Comparison of ENCODE assay signal across 36 mouse cellular contexts in genomic region chr11:4229841-4230240, GRCm38 (mm10). TPM values are rescaled to one million over a fixed set of nuclear protein-coding genes. Genes with fewer than 3 reads are reported as not detected.
DNase-seq lines count a peak whose midpoint lies in the region; ATAC-seq and TF ChIP-seq lines count a peak whose summit lies in the region.
"Had no signal": no experiment of that assay in that cellular context is flagged by ENCODE, and none has a peak within 500 bp of the region (broad histone marks: within the 10 kb centered on the region; RNA-seq: fewer than 3 reads in every experiment).

No protein-coding gene starts in this region.

- peaks cover 13% of the 10 kb centered on the region for H3K4me1 ChIP-seq in hindbrain, embryonic 10.5 days (replicated peaks)
- no peaks in the 10 kb centered on the region for H3K4me1 ChIP-seq in hindbrain, embryonic 11.5 days (replicated peaks; ENCODE audit: control insufficient read depth, insufficient read depth, low read length)
- H3K4me1 ChIP-seq in midbrain, embryonic 11.5 days (ENCODE audit: control insufficient read depth, insufficient read depth, low read length), result no peaks in the 10 kb centered on the region
- no peaks in the 10 kb centered on the region for H3K4me1 ChIP-seq in midbrain, postnatal 0 days (ENCODE audit: insufficient read depth, low read length)
- peaks cover 76% of the 10 kb centered on the region for H3K4me1 ChIP-seq in liver, embryonic 15.5 days (replicated peaks)
- 0 out of 2 replicates have a peak, but pooled peaks cover 3% of the 10 kb centered on the region for H3K4me1 ChIP-seq in kidney, embryonic 15.5 days
- H3K4me1 ChIP-seq: hindbrain, embryonic 12.5 days had no signal

- no peaks in the 10 kb centered on the region for H3K27me3 ChIP-seq in hindbrain, embryonic 10.5 days (ENCODE audit: insufficient read depth, poor library complexity, severe bottlenecking)
- no peaks in the 10 kb centered on the region for H3K27me3 ChIP-seq in hindbrain, embryonic 11.5 days (ENCODE audit: control insufficient read depth, insufficient read depth, low read length)
- no peaks in the 10 kb centered on the region for H3K27me3 ChIP-seq in midbrain, embryonic 11.5 days (ENCODE audit: control insufficient read depth, insufficient read depth, low read length)
- no peaks in the 10 kb centered on the region for H3K27me3 ChIP-seq in midbrain, postnatal 0 days (ENCODE audit: insufficient read depth, low read length)
- H3K27me3 ChIP-seq in liver, embryonic 15.5 days, result no peaks in the 10 kb centered on the region
- H3K27me3 ChIP-seq in kidney, embryonic 15.5 days, result no peaks in the 10 kb centered on the region
- H3K27me3 ChIP-seq: forebrain, embryonic 13.5 days; hindbrain, embryonic 12.5 days; midbrain, embryonic 12.5 days had no signal

- H3K9ac ChIP-seq in hindbrain, embryonic 11.5 days (ENCODE audit: low read depth, low read length), result no peak overlapping the region
- no peak overlapping the region for H3K9ac ChIP-seq in midbrain, embryonic 11.5 days (ENCODE audit: low read length)
- no peak overlapping the region for H3K9ac ChIP-seq in midbrain, postnatal 0 days (replicated peaks; ENCODE audit: low read length, poor library complexity, severe bottlenecking)
- no peak overlapping the region for H3K9ac ChIP-seq in liver, embryonic 15.5 days
- no peak overlapping the region for H3K9ac ChIP-seq in kidney, embryonic 15.5 days
- H3K9ac ChIP-seq: forebrain, embryonic 13.5 days; heart, embryonic 13.5 days; hindbrain, embryonic 12.5 days; liver, embryonic 14.5 days; midbrain, embryonic 12.5 days had no signal

- no peak for ATAC-seq in hindbrain, embryonic 11.5 days (ENCODE audit: low FRiP score)
- no peak for ATAC-seq in midbrain, embryonic 11.5 days (ENCODE audit: low FRiP score)
- ATAC-seq in midbrain, postnatal 0 days (ENCODE audit: low FRiP score), result no peak
- ATAC-seq in liver, embryonic 15.5 days (ENCODE audit: insufficient read depth), result peak; percentile 26
- ATAC-seq in neutrophil, adult 5-6 weeks (ENCODE audit: extremely low read depth, insufficient number of reproducible peaks, low FRiP score, poor library complexity, severe bottlenecking), result peak; percentile 4; the same call in 1 of the 2 replicates
- ATAC-seq in kidney, embryonic 15.5 days (replicated peaks; ENCODE audit: low FRiP score), result no peak
- ATAC-seq: forebrain, embryonic 13.5 days; hindbrain, postnatal 0 days; intestine, embryonic 16.5 days had no signal

- H3K9me3 ChIP-seq in hindbrain, embryonic 10.5 days, result no peaks in the 10 kb centered on the region
- H3K9me3 ChIP-seq in hindbrain, embryonic 11.5 days (ENCODE audit: control insufficient read depth, low read length), result no peaks in the 10 kb centered on the region
- H3K9me3 ChIP-seq in midbrain, embryonic 11.5 days (ENCODE audit: control insufficient read depth, low read length), result no peaks in the 10 kb centered on the region
- no peaks in the 10 kb centered on the region for H3K9me3 ChIP-seq in midbrain, postnatal 0 days (ENCODE audit: low read length)
- no peaks in the 10 kb centered on the region for H3K9me3 ChIP-seq in liver, embryonic 15.5 days (replicated peaks)
- H3K9me3 ChIP-seq in kidney, embryonic 15.5 days (replicated peaks), result no peaks in the 10 kb centered on the region
- H3K9me3 ChIP-seq: forebrain, embryonic 13.5 days; G1E; heart, embryonic 13.5 days; hindbrain, embryonic 12.5 days; midbrain, embryonic 12.5 days had no signal

- H3K27ac ChIP-seq in hindbrain, embryonic 10.5 days, result peak overlapping the region; percentile 35; the same call in 1 of the 2 replicates
- H3K27ac ChIP-seq in hindbrain, embryonic 11.5 days (ENCODE audit: low read depth, low read length), result no peak overlapping the region
- no peak overlapping the region for H3K27ac ChIP-seq in midbrain, embryonic 11.5 days (ENCODE audit: low read depth, low read length)
- no peak overlapping the region for H3K27ac ChIP-seq in midbrain, postnatal 0 days (ENCODE audit: low read depth, low read length)
- peak overlapping the region; percentile 51 for H3K27ac ChIP-seq in liver, embryonic 15.5 days (replicated peaks)
- H3K27ac ChIP-seq in kidney, embryonic 15.5 days, result no peak overlapping the region
- H3K27ac ChIP-seq: forebrain, embryonic 13.5 days; gastrocnemius, adult 2 months; heart, adult 2 months; heart, embryonic 13.5 days; hindbrain, embryonic 12.5 days; hindbrain, postnatal 0 days; liver, embryonic 14.5 days; macrophage; midbrain, embryonic 12.5 days had no signal

- no peak for DNase-seq in hindbrain, embryonic 10.5 days (ENCODE audit: low spot score)
- no peak for DNase-seq in hindbrain, embryonic 11.5 days (ENCODE audit: low spot score)
- DNase-seq in midbrain, embryonic 11.5 days (ENCODE audit: low spot score, missing footprints), result peak; percentile 64
- DNase-seq in midbrain, postnatal 0 days (ENCODE audit: low spot score), result no peak
- no peak for DNase-seq in cerebellum, postnatal 36 days
- DNase-seq: B cell, adult 2 months; cerebellum, adult 18-20 months; gastrocnemius, adult 2 months; gastrocnemius, postnatal 36 days; heart, adult 2 months; heart, postnatal 10 days; kidney, adult 9 months; kidney, postnatal 14 days; retina, postnatal 1 day; right cerebral cortex, postnatal 14 days; thymus, postnatal 4 days had no signal

- TF ChIP-seq CTCF in midbrain, postnatal 0 days (IDR thresholded peaks at IDR 0.05), result no peak

- H3K4me3 ChIP-seq in hindbrain, embryonic 10.5 days, result no peak overlapping the region
- H3K4me3 ChIP-seq in hindbrain, embryonic 11.5 days (ENCODE audit: low read depth, low read length), result no peak overlapping the region
- no peak overlapping the region for H3K4me3 ChIP-seq in midbrain, embryonic 11.5 days (ENCODE audit: low read depth, low read length)
- no peak overlapping the region for H3K4me3 ChIP-seq in midbrain, postnatal 0 days (ENCODE audit: low read depth, low read length)
- H3K4me3 ChIP-seq in liver, embryonic 15.5 days (replicated peaks), result no peak overlapping the region
- no peak overlapping the region for H3K4me3 ChIP-seq in kidney, embryonic 15.5 days (replicated peaks)
- H3K4me3 ChIP-seq: forebrain, embryonic 13.5 days; gastrocnemius, adult 2 months; heart, adult 2 months; heart, embryonic 13.5 days; hindbrain, embryonic 12.5 days; midbrain, embryonic 12.5 days had no signal

- no peak overlapping the region for H3K4me2 ChIP-seq in hindbrain, embryonic 11.5 days (replicated peaks; ENCODE audit: low read depth, low read length)
- H3K4me2 ChIP-seq in midbrain, embryonic 11.5 days, result no peak overlapping the region
- no peak overlapping the region for H3K4me2 ChIP-seq in midbrain, postnatal 0 days (ENCODE audit: low read depth, low read length, poor library complexity, severe bottlenecking)
- no peak overlapping the region for H3K4me2 ChIP-seq in liver, embryonic 15.5 days
- H3K4me2 ChIP-seq in kidney, embryonic 15.5 days, result no peak overlapping the region
- H3K4me2 ChIP-seq: forebrain, embryonic 13.5 days; heart, embryonic 13.5 days; hindbrain, embryonic 12.5 days; midbrain, embryonic 12.5 days had no signal

- no peaks in the 10 kb centered on the region for H3K36me3 ChIP-seq in hindbrain, embryonic 10.5 days
- no peaks in the 10 kb centered on the region for H3K36me3 ChIP-seq in hindbrain, embryonic 11.5 days (ENCODE audit: control insufficient read depth, insufficient read depth, low read length)
- H3K36me3 ChIP-seq in midbrain, embryonic 11.5 days (ENCODE audit: control insufficient read depth, insufficient read depth, low read length), result no peaks in the 10 kb centered on the region
- H3K36me3 ChIP-seq in midbrain, postnatal 0 days (ENCODE audit: insufficient read depth, low read length), result no peaks in the 10 kb centered on the region
- H3K36me3 ChIP-seq in liver, embryonic 15.5 days (replicated peaks), result no peaks in the 10 kb centered on the region
- no peaks in the 10 kb centered on the region for H3K36me3 ChIP-seq in kidney, embryonic 15.5 days
- H3K36me3 ChIP-seq: heart, embryonic 13.5 days; hindbrain, embryonic 12.5 days; midbrain, embryonic 12.5 days had no signal

- 63% methylated on average over 4 of the region's 4 CpGs for WGBS in hindbrain, embryonic 10.5 days
- whole genome bisulfite sequencing in hindbrain, embryonic 11.5 days, result 70% methylated on average over 4 of the region's 4 CpGs
- 55% methylated on average over 4 of the region's 4 CpGs for WGBS in midbrain, embryonic 11.5 days
- 57% methylated on average over 4 of the region's 4 CpGs for WGBS in midbrain, postnatal 0 days
- 59% methylated on average over 4 of the region's 4 CpGs for WGBS in liver, embryonic 15.5 days (ENCODE audit: insufficient replicate concordance)
- 75% methylated on average over 4 of the region's 4 CpGs for WGBS in kidney, embryonic 15.5 days

RNA-seq across cellular contexts. Expression of gene Osm, which starts 6.4 kb away (rescaled TPM):
- 0.09 TPM in 1 of 2 replicates, not detected in the other for polyA plus RNA-seq in hindbrain, embryonic 10.5 days (2016; fragmentation: Nextera tagmentation; extraction: Ambion mirVana)
- polyA plus RNA-seq in hindbrain, embryonic 11.5 days (2014; fragmentation: Nextera tagmentation; extraction: Ambion mirVana), result not detected in 2 replicates
- not detected in 2 replicates for polyA plus RNA-seq in midbrain, embryonic 11.5 days (2014; fragmentation: Nextera tagmentation; extraction: Ambion mirVana)
- total RNA-seq in midbrain, postnatal 0 days (2014; rRNA removed), result 0.16 TPM in 1 of 2 replicates, not detected in the other
- 0.10 and 0.14 TPM in 2 replicates for polyA plus RNA-seq in midbrain, postnatal 0 days (2015; fragmentation: Nextera tagmentation; extraction: Ambion mirVana)
- polyA plus RNA-seq in liver, embryonic 15.5 days (2015; fragmentation: Nextera tagmentation; extraction: Ambion mirVana), result 0.50 TPM in 2 replicates
- 95.2 and 98.0 TPM in 2 replicates for total RNA-seq in neutrophil, adult 5-6 weeks (2017)
- polyA plus RNA-seq in kidney, embryonic 15.5 days (2015; fragmentation: Nextera tagmentation; extraction: Ambion mirVana), result not detected in 2 replicates
- total RNA-seq: gastrocnemius, adult 2 months; gastrocnemius, postnatal 36 days; heart, postnatal 10 days; hindbrain, postnatal 0 days; layer of hippocampus, adult 18-20 months; layer of hippocampus, postnatal 10 days; left cerebral cortex, postnatal 14 days had no signal
- polyA plus RNA-seq: embryonic facial prominence, embryonic 11.5 days; forebrain, embryonic 13.5 days; heart, embryonic 13.5 days; hindbrain, embryonic 12.5 days; limb, embryonic 11.5 days; midbrain, embryonic 12.5 days; stomach, embryonic 14.5 days; testis, adult 2 months had no signal

RNA-seq across cellular contexts. Expression of gene Castor1, which starts 11.8 kb away (rescaled TPM):
- 2.7 and 3.6 TPM in 2 replicates for polyA plus RNA-seq in hindbrain, embryonic 10.5 days (2016; fragmentation: Nextera tagmentation; extraction: Ambion mirVana)
- polyA plus RNA-seq in hindbrain, embryonic 11.5 days (2014; fragmentation: Nextera tagmentation; extraction: Ambion mirVana), result 2.1 and 3.4 TPM in 2 replicates
- 2.5 and 2.7 TPM in 2 replicates for polyA plus RNA-seq in midbrain, embryonic 11.5 days (2014; fragmentation: Nextera tagmentation; extraction: Ambion mirVana)
- total RNA-seq in midbrain, postnatal 0 days (2014; rRNA removed), result 9.7 and 10.6 TPM in 2 replicates
- 4.9 and 7.5 TPM in 2 replicates for polyA plus RNA-seq in midbrain, postnatal 0 days (2015; fragmentation: Nextera tagmentation; extraction: Ambion mirVana)
- polyA plus RNA-seq in liver, embryonic 15.5 days (2015; fragmentation: Nextera tagmentation; extraction: Ambion mirVana), result 1.5 TPM in 2 replicates
- total RNA-seq in neutrophil, adult 5-6 weeks (2017), result 1.7 and 2.2 TPM in 2 replicates
- 6.0 and 6.5 TPM in 2 replicates for polyA plus RNA-seq in kidney, embryonic 15.5 days (2015; fragmentation: Nextera tagmentation; extraction: Ambion mirVana)

RNA-seq across cellular contexts. Expression of gene Lif, which starts 27.5 kb away (rescaled TPM):
- polyA plus RNA-seq in hindbrain, embryonic 10.5 days (2016; fragmentation: Nextera tagmentation; extraction: Ambion mirVana), result 0.05 and 0.09 TPM in 2 replicates
- polyA plus RNA-seq in hindbrain, embryonic 11.5 days (2014; fragmentation: Nextera tagmentation; extraction: Ambion mirVana), result not detected in 2 replicates
- polyA plus RNA-seq in midbrain, embryonic 11.5 days (2014; fragmentation: Nextera tagmentation; extraction: Ambion mirVana), result not detected in 2 replicates
- 0.05 TPM in 2 replicates for total RNA-seq in midbrain, postnatal 0 days (2014; rRNA removed)
- 0.05 TPM in 1 of 2 replicates, not detected in the other for polyA plus RNA-seq in midbrain, postnatal 0 days (2015; fragmentation: Nextera tagmentation; extraction: Ambion mirVana)
- polyA plus RNA-seq in liver, embryonic 15.5 days (2015; fragmentation: Nextera tagmentation; extraction: Ambion mirVana), result not detected in 2 replicates
- 0.12 TPM in 1 of 2 replicates, not detected in the other for total RNA-seq in neutrophil, adult 5-6 weeks (2017)
- polyA plus RNA-seq in kidney, embryonic 15.5 days (2015; fragmentation: Nextera tagmentation; extraction: Ambion mirVana), result 0.08 and 0.22 TPM in 2 replicates
- polyA plus RNA-seq: hindbrain, embryonic 12.5 days; midbrain, embryonic 12.5 days; neural tube, embryonic 14.5 days had no signal

RNA-seq across cellular contexts. Expression of gene Tbc1d10a, which starts 43.3 kb away (rescaled TPM):
- polyA plus RNA-seq in hindbrain, embryonic 10.5 days (2016; fragmentation: Nextera tagmentation; extraction: Ambion mirVana), result 29.4 and 32.3 TPM in 2 replicates
- polyA plus RNA-seq in hindbrain, embryonic 11.5 days (2014; fragmentation: Nextera tagmentation; extraction: Ambion mirVana), result 13.8 and 17.6 TPM in 2 replicates
- polyA plus RNA-seq in midbrain, embryonic 11.5 days (2014; fragmentation: Nextera tagmentation; extraction: Ambion mirVana), result 14.6 and 17.3 TPM in 2 replicates
- total RNA-seq in midbrain, postnatal 0 days (2014; rRNA removed), result 41.9 and 48.4 TPM in 2 replicates
- polyA plus RNA-seq in midbrain, postnatal 0 days (2015; fragmentation: Nextera tagmentation; extraction: Ambion mirVana), result 31.9 and 36.2 TPM in 2 replicates
- 7.0 TPM in 2 replicates for polyA plus RNA-seq in liver, embryonic 15.5 days (2015; fragmentation: Nextera tagmentation; extraction: Ambion mirVana)
- 23.5 and 24.8 TPM in 2 replicates for total RNA-seq in neutrophil, adult 5-6 weeks (2017)
- polyA plus RNA-seq in kidney, embryonic 15.5 days (2015; fragmentation: Nextera tagmentation; extraction: Ambion mirVana), result 43.9 and 44.5 TPM in 2 replicates

Comparison
In these comparisons a context has a peak if more than half of its experiments do, and no peak if none do; other contexts are left out.
1. H3K27ac ChIP-seq: peak in hindbrain, embryonic 10.5 days (single experiment) and liver, embryonic 15.5 days (single experiment); none in hindbrain, embryonic 11.5 days (single experiment), midbrain, embryonic 11.5 days (single experiment), midbrain, postnatal 0 days (single experiment) and kidney, embryonic 15.5 days (single experiment).
2. ATAC-seq: peak in liver, embryonic 15.5 days (single experiment) and neutrophil, adult 5-6 weeks (single experiment); none in hindbrain, embryonic 11.5 days (single experiment), midbrain, embryonic 11.5 days (single experiment), midbrain, postnatal 0 days (single experiment) and kidney, embryonic 15.5 days (single experiment).